Mouse (Mus musculus) embryonic stem cell, embryonic (primary cell): ENCODE measurements around the gene Spdye4a.

Experiments
- CTCF ChIA-PET, 4 experiments: fragments of 300-600 bp in 2 of 4; fragments of 350-600 bp in 2 of 4; sonication (Branson Sonifier 250); formaldehyde crosslinking; loops; one replicate each; lab custom pipeline; 2022; ENCODE audit warnings: inconsistent platforms in 2 of 4; lab: Charles Lee
- POLR2A ChIA-PET, 4 experiments: fragments of 300-600 bp in 2 of 4; fragments of 350-600 bp in 2 of 4; sonication (Branson Sonifier 250); formaldehyde crosslinking; loops; one replicate each; lab custom pipeline; 2022; ENCODE audit warnings: antibody characterized with exemption in 4 of 4, inconsistent platforms in 1 of 4; lab: Charles Lee

Gene Spdye4a

GRCm38 (mm10) chr5:143226790-143227189 is at the start of gene Spdye4a:
Gene Spdye4a, minus strand, starts transcription at chr5:143226890.
- CTCF ChIA-PET, result no interaction called here
- POLR2A ChIA-PET, result no interaction called here

DNA sequence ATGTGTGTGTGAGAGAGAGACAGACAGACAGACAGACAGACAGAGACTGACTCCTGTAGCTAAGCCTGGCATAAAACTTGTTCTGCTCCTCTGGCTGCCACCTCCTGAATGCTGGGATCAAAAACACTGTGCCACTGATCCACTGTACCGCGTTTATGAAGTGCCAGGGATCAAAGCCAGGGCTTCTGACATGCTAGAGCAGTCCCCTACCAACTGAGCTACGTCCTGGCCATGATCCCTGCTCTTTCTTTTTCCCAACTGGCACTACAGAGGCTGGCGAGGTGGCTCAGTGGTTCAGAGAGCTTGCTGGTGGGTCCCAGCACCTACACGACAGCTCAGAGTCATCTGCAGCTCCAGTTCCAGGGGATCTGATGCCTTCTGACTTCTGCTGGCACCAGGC is 49.1 kb upstream of the Spdye4a start:
- CTCF ChIA-PET, result interaction anchor here in 2 of 4 experiments (0.9 to 1.1 kb wide), 2 partner anchors 35 to 292 kb away, joined by 3 to 4 read pairs; no protein-coding TSS in a partner anchor
- POLR2A ChIA-PET, result no interaction called here

DNA sequence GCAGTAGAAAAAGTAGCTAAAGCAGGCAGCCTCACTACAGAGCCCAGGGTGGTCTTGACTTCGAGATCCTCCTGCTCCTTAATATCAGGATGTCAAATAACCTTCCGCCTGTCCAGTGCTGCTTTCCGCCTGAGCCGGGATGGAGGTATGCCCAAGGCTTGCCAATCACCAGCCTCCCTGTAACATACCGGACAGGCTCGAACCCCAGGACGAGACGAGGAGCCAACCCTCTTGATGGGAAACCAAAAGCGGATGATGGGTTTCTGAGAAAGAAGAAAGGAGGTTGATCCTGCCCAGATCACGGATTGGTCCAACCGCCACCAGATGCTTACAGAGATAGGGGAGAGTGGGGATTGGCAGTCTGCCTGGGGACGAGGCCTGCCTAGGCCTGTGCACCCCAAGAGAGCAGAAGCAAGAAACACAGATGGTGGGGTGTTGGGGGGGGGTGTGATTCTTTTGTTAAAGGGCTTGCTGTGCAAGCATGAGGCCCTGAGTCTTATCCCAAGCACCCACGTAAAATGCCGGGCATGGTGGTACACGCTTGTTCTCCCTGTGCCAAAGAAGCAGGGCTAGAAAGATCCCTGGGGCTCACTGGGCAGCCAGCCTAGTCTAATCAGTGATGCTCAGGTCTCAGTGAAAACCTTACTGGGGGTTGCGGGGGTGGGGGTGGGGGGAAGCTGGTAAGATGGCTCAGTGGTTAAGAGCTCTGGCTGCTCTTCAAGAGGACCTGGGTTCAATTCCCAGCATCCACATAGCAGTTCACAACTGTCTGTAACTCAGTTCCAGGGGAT is 46.0 kb upstream of the Spdye4a start:
- ChIA-PET POLR2A (interaction anchor here in 1 of 4 experiments (0.7 kb wide), 1 partner anchor 61 kb away, joined by 3 read pairs; no protein-coding TSS in a partner anchor), CTCF (interaction anchor here in 1 of 4 experiments (0.6 kb wide), 1 partner anchor 24 kb away, joined by 3 read pairs; no protein-coding TSS in a partner anchor)

GRCm38 (mm10) chr5:143272108-143272507 is 45.4 kb upstream of the Spdye4a start:
- POLR2A ChIA-PET, result interaction anchor here in 1 of 4 experiments (0.7 kb wide), 2 partner anchors 39 to 42 kb away, joined by 3 read pairs; no protein-coding TSS in a partner anchor
- CTCF ChIA-PET, result interaction anchor here in 1 of 4 experiments (0.6 kb wide), 2 partner anchors 24 to 363 kb away, joined by 3 read pairs; no protein-coding TSS in a partner anchor

DNA sequence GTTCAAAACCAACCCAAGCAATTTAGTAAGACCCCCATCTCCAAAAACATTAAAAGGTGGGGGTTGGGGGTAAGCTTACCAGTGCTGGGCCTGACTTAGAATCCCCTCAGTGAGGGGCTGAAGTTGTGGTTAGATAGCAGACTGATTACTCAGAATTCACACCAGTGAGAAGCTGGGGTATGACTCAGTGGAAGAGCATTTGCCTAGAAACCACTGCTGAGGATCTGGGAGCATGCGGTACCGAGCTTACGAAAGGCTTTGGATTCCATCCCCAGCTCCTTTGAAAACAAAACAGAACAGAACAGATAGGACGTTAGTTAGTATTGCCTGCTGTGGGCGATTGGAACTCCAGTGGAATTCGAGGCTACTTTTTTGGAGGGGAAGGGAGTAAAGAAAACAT is 45.0 kb upstream of the Spdye4a start:
- CTCF ChIA-PET, result interaction anchor here in 1 of 4 experiments (0.6 kb wide), 1 partner anchor 362 kb away, joined by 3 read pairs; no protein-coding TSS in a partner anchor

GRCm38 (mm10) chr5:143270151-143270519 is 43.4 kb upstream of the Spdye4a start:
- ChIA-PET CTCF (interaction anchor here in 1 of 4 experiments (1.1 kb wide), 1 partner anchor 334 kb away, joined by 3 read pairs; no protein-coding TSS in a partner anchor), POLR2A (interaction anchor here (0.9 to 1.5 kb wide), 5 partner anchors 12 to 18 kb away, joined by 3 to 4 read pairs (median 4); no protein-coding TSS in a partner anchor)

More for the DNA sequence above, 45.0 kb upstream of the Spdye4a start:
- POLR2A ChIA-PET, result interaction anchor here in 2 of 4 experiments (0.7 kb wide), 3 partner anchors 40 to 141 kb away, joined by 3 to 4 read pairs (median 3); no protein-coding TSS in a partner anchor

- ChIA-PET POLR2A (interaction anchor here (0.8 to 2.0 kb wide), 11 partner anchors 12 to 331 kb away, joined by 3 to 5 read pairs (median 4); no protein-coding TSS in a partner anchor), CTCF (interaction anchor here in 3 of 4 experiments (0.5 to 1.1 kb wide), 4 partner anchors 24 to 334 kb away, joined by 3 to 14 read pairs (median 4); partner anchors contain the start of genes Rnf216 (in 1 of the 3) and Zfp853 (in 1 of the 3))
These were observed 42.9 kb upstream of the Spdye4a start, which contains the start of gene Zfp316 for GRCm38 (mm10) chr5:143269363-143270150. Gene Zfp316, minus strand, starts transcription at chr5:143270022.

DNA sequence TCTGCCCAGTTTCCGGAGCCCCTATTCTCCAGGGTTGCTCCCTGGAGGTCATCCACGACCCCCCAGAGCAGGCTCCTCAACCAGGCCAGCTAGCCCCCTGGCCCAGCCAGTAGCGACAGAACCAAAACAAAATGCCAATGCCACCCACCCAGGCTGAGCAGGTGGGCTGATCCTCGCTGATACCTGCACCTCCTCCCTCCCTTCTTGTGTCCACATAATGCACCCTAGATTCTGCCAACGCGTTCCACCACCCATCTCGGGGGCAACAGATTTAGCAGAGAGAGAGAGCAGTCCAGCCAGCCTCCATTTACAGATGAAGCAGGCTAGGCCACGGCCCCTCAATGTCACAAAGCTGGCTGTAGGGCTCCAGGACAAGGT is 42.3 kb upstream of the Spdye4a start:
- POLR2A ChIA-PET, result interaction anchor here (0.8 to 2.0 kb wide), 10 partner anchors 13 to 330 kb away, joined by 3 to 5 read pairs (median 4); no protein-coding TSS in a partner anchor
- CTCF ChIA-PET, result interaction anchor here in 2 of 4 experiments (0.5 to 1.1 kb wide), 3 partner anchors 24 to 156 kb away, joined by 4 to 14 read pairs (median 4); partner anchors contain the start of genes Rnf216 (in 1 of the 2) and Zfp853 (in 1 of the 2)

DNA sequence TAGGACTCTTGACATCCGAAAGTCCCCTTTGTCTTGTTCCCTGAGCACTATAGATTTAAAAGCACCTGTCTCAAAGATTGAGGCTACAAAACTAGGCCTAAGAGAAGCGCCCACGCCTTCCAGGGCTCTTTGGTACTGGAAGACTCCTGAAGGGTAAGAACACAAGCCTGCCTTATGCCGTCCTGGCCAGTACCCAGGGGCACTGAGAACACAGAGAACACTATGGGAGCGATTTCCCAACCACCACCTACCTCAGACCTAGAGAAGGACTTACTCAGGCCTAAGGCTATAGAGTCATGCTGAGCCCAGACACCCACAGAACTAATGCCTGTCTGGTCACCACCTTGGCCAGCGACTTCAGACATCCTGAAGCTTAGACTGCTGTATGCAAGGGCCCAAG is 40.1 kb upstream of the Spdye4a start:
- CTCF ChIA-PET, result interaction anchor here in 1 of 4 experiments (0.6 kb wide), 1 partner anchor 284 kb away, joined by 5 read pairs; no protein-coding TSS in a partner anchor
- POLR2A ChIA-PET, result interaction anchor here in 1 of 4 experiments (0.6 kb wide), 1 partner anchor 211 kb away, joined by 3 read pairs; no protein-coding TSS in a partner anchor

GRCm38 (mm10) chr5:143265409-143265808 is 38.7 kb upstream of the Spdye4a start:
- CTCF ChIA-PET, result interaction anchor here in 2 of 4 experiments (0.7 to 1.0 kb wide), 2 partner anchors 18 to 139 kb away, joined by 3 to 4 read pairs; no protein-coding TSS in a partner anchor
- POLR2A ChIA-PET, result no interaction called here

DNA sequence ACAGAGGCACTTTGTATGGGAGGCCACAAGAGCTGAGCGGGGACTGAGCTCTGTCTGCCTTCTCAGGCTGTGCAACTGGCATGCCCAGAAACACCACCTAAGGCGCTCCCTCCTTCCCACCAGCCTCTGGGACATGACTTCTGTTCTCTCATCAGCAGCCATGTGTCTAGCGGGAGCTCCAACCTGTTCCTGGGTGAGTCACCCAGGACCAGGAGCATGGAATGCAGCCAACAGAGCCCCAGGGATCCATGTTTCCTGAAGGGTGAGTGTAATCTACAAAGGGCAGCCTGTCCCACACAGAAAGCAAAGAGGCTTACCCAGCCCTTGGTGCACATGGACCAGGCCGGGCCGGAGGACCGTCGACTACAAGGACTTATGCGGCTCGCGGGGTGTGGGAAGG is 38.0 kb upstream of the Spdye4a start:
- CTCF ChIA-PET, result interaction anchor here in 1 of 4 experiments (0.6 kb wide), 1 partner anchor 257 kb away, joined by 4 read pairs; no protein-coding TSS in a partner anchor
- POLR2A ChIA-PET, result interaction anchor here in 1 of 4 experiments (0.6 to 1.1 kb wide), 2 partner anchors 11 to 41 kb away, joined by 3 read pairs; no protein-coding TSS in a partner anchor

- POLR2A ChIA-PET, result interaction anchor here in 1 of 4 experiments (0.7 kb wide), 1 partner anchor 20 kb away, joined by 3 read pairs; no protein-coding TSS in a partner anchor
- CTCF ChIA-PET, result no interaction called here
These were observed 34.9 kb upstream of the Spdye4a start for GRCm38 (mm10) chr5:143261636-143262035.

DNA sequence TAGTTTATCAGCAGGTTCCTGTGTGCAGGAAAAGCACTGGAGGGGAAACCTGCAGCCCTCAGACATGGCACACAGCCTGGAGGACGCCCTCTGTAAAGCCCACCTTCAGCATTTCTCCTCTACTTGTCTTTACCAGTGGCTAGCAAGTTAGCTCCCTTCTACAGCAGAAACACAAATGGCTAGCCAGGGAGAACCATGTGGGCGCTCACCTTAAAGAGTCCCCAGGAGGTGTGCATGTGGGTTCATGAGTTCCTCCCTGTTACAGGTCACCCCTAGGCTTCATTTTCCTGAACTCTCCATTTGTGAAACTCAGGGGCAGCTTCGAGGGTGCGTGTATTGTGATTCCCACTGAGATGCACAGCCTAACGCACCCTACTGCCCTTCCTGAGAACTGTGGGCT is 29.1 kb upstream of the Spdye4a start:
- CTCF ChIA-PET, result no interaction called here

DNA sequence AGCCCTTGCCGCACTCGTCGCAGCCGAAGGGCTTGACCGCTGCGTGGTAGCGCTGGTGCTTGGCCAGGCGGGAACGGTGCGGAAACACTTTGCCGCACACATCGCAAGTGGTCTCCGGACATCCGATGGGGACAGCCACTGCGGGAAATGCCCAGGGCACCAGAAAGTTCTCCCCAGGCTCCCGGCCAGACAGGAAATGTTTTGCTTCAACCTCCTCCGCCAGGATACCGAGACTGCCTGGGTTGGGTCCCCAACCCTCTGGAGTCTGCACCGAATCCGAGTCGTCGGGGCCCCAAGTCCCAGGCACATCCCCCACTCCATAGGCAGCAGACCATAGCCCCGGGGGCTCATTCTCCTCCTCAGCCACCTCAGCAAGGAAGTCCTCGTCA is 28.4 kb upstream of the Spdye4a start:
- ChIA-PET POLR2A (interaction anchor here in 2 of 4 experiments (0.7 to 1.0 kb wide), 2 partner anchors 20 to 68 kb away, joined by 3 read pairs; partner anchors contain the start of gene Zfp12 (in 1 of the 2)), CTCF (no interaction called here)

More for the DNA sequence above, 29.1 kb upstream of the Spdye4a start:
- POLR2A ChIA-PET, result interaction anchor here in 2 of 4 experiments (0.7 to 1.5 kb wide), 3 partner anchors 13 to 21 kb away, joined by 3 to 4 read pairs (median 3); partner anchors contain the start of genes Zfp12 (in 1 of the 2) and Zfp316 (in 1 of the 2)

DNA sequence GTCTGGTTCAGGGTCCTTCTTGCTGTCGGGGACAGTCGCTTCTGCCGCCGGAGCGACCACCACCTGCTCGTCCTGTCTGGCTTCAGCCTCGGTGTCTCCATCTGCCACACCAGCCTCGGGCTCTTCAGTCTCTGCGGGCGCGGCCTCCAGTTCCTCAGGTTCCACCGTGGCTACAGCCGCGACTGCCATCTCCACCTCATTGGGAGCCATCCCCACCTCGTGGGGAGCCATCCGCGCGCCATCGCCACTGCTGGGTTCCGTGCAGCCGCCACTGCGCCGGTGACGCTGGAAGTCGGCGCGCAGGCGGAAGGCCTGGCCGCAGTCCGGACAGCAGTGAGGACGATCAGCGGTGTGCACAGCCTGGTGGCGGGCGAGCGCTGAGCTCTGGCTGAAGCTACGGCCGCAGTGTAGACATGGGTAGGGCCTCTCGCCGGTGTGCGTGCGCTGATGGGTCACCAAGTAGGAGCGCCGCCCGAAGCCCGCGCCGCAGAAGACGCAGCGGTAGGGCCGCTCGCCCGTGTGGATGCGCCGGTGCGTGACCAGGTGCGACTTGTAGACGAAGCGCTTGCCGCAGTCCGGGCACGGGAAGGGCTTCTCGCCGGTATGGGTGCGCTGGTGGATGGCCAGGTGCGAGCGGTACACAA is 27.9 kb upstream of the Spdye4a start:
- CTCF ChIA-PET, result no interaction called here
- POLR2A ChIA-PET, result interaction anchor here in 2 of 4 experiments (0.5 to 1.0 kb wide), 3 partner anchors 10 to 199 kb away, joined by 3 to 4 read pairs (median 3); no protein-coding TSS in a partner anchor

DNA sequence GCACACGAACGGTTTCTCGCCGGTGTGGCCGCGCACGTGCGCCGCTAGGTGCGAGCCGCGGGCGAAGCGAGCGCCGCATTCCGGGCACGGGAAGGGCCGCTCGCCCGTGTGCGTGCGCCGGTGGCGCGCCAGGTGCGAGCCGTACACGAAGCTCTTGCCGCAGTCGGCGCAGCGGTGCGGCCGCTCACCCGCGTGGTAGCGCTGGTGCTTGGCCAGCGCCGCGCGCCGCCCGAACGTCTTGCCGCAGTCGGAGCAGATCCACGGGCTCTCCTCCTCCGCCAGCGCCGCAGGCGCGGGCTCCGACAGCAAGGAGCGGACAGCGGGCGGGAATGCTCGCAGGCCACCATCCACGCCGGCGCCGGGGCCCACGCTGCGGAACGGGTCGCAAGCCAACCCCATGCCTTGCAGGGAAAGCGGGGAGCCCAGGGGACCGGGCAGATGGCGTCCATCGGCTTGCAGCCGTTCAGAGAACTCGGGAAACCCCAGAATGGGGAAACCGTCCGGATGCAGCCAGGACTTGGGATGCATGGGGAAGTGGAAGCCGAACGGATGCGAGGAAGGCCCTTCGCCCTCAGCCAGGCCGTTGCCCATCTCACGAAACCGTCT is 27.3 kb upstream of the Spdye4a start:
- ChIA-PET POLR2A (interaction anchor here in 3 of 4 experiments (0.5 to 2.1 kb wide), 12 partner anchors 11 to 348 kb away, joined by 3 to 7 read pairs (median 3); partner anchors contain the start of gene Zfp316 (in 1 of the 3)), CTCF (interaction anchor here in 2 of 4 experiments (0.5 to 1.0 kb wide), 3 partner anchors 40 to 1128 kb away, joined by 3 to 5 read pairs (median 3); partner anchors contain the start of gene Zfp853 (in 1 of the 2))
